Mouse (Mus musculus): ENCODE measurements around the gene Dnase2b. TPM values are rescaled to one million over a fixed set of nuclear protein-coding genes. Genes with fewer than 3 reads are reported as not detected.

Dnase2b gene
- polyA plus RNA-seq, 1 experiment from 2014 or later, result not detected

GRCm38 (mm10) chr3:146562936-146563335, 52.5 kb downstream of the Dnase2b start:
- 91% methylated on average over 7 of the region's 7 CpGs for WGBS
- H3K27ac ChIP-seq, result no peak overlapping the region
- H3K9me3 ChIP-seq, result no peaks in the 10 kb centered on the region
- H3K36me3 ChIP-seq (replicated peaks), result no peaks in the 10 kb centered on the region
- no peak overlapping the region for H3K9ac ChIP-seq
- H3K27me3 ChIP-seq (replicated peaks), result no peaks in the 10 kb centered on the region
- no peak overlapping the region for H3K4me3 ChIP-seq
- no peak for ATAC-seq (replicated peaks)
- no peak overlapping the region for H3K4me2 ChIP-seq
- H3K4me1 ChIP-seq, result peaks cover 5% of the 10 kb centered on the region

- H3K27me3 ChIP-seq (replicated peaks), result no peaks in the 10 kb centered on the region
- H3K9me3 ChIP-seq, result no peaks in the 10 kb centered on the region
- no peak overlapping the region for H3K4me3 ChIP-seq
- no peak for ATAC-seq (replicated peaks)
- no peak overlapping the region for H3K27ac ChIP-seq
- no peaks in the 10 kb centered on the region for H3K36me3 ChIP-seq (replicated peaks)
- no peak overlapping the region for H3K9ac ChIP-seq
- no peaks in the 10 kb centered on the region for H3K4me1 ChIP-seq
- no peak overlapping the region for H3K4me2 ChIP-seq
- 85% methylated on average over 6 of the region's 6 CpGs for WGBS
Observed at GRCm38 (mm10) chr3:146557507-146557906, 57.9 kb downstream of the Dnase2b start.

GRCm38 (mm10) chr3:146556567-146556966, 58.8 kb downstream of the Dnase2b start:
- ATAC-seq (replicated peaks), result no peak
- H3K4me2 ChIP-seq, result no peak overlapping the region
- 78% methylated on average over 1 of the region's 1 CpGs for WGBS

GRCm38 (mm10) chr3:146554816-146555215, 60.6 kb downstream of the Dnase2b start:
- no peak for ATAC-seq (replicated peaks)

More at GRCm38 (mm10) chr3:146556567-146556966, 58.8 kb downstream of the Dnase2b start:
- Histone ChIP-seq H3K27me3 (replicated peaks) (no peaks in the 10 kb centered on the region), H3K4me3 (no peak overlapping the region), H3K36me3 (replicated peaks) (no peaks in the 10 kb centered on the region), H3K9me3 (no peaks in the 10 kb centered on the region), H3K4me1 (no peaks in the 10 kb centered on the region), H3K9ac (no peak overlapping the region), H3K27ac (no peak overlapping the region)

GRCm38 (mm10) chr3:146543632-146544031, 71.8 kb downstream of the Dnase2b start:
- no peaks in the 10 kb centered on the region for H3K9me3 ChIP-seq
- H3K4me3 ChIP-seq, result no peak overlapping the region
- no peaks in the 10 kb centered on the region for H3K36me3 ChIP-seq (replicated peaks)
- ATAC-seq (replicated peaks), result no peak
- H3K9ac ChIP-seq, result no peak overlapping the region
- no peaks in the 10 kb centered on the region for H3K4me1 ChIP-seq
- H3K27me3 ChIP-seq (replicated peaks), result no peaks in the 10 kb centered on the region
- no peak overlapping the region for H3K27ac ChIP-seq
- WGBS, result 40% methylated on average over 1 of the region's 1 CpGs
- H3K4me2 ChIP-seq, result no peak overlapping the region

More at GRCm38 (mm10) chr3:146554816-146555215, 60.6 kb downstream of the Dnase2b start:
- no peaks in the 10 kb centered on the region for H3K9me3 ChIP-seq
- H3K9ac ChIP-seq, result no peak overlapping the region
- H3K36me3 ChIP-seq (replicated peaks), result no peaks in the 10 kb centered on the region
- 86% methylated on average over 7 of the region's 7 CpGs for WGBS
- H3K4me2 ChIP-seq, result no peak overlapping the region
- no peak overlapping the region for H3K4me3 ChIP-seq
- no peaks in the 10 kb centered on the region for H3K27me3 ChIP-seq (replicated peaks)
- H3K4me1 ChIP-seq, result no peaks in the 10 kb centered on the region
- H3K27ac ChIP-seq, result no peak overlapping the region

GRCm38 (mm10) chr3:146540521-146541273, 74.7 kb downstream of the Dnase2b start:
- no peaks in the 10 kb centered on the region for H3K4me1 ChIP-seq
- H3K27me3 ChIP-seq (replicated peaks), result no peaks in the 10 kb centered on the region
- H3K9me3 ChIP-seq, result no peaks in the 10 kb centered on the region
- H3K9ac ChIP-seq, result no peak overlapping the region
- no peak overlapping the region for H3K4me3 ChIP-seq
- WGBS, result 89% methylated on average over 4 of the region's 4 CpGs
- H3K4me2 ChIP-seq, result no peak overlapping the region
- ATAC-seq (replicated peaks), result no peak
- no peaks in the 10 kb centered on the region for H3K36me3 ChIP-seq (replicated peaks)
- no peak overlapping the region for H3K27ac ChIP-seq

DNA sequence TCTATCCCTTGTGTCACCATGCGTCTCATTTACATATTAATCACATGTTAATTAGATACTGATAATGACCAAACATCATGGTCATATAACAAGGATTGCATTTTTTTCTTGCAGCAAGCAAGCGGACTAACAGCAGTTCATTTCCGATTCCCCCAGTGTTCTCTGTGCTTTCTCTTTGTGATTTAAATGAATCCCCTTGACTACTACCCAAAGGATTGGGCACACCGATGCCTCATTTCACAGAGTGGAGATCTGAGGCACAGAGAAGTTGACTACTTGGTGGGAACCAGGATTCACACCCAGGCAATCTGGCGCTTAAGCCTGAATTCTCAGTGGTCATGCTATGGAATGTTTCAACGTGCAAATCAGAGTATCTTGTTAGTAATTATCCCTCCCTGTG, 80.4 kb downstream of the Dnase2b start:
- ATAC-seq (replicated peaks), result no peak
- H3K4me1 ChIP-seq, result no peaks in the 10 kb centered on the region
- H3K27me3 ChIP-seq (replicated peaks), result no peaks in the 10 kb centered on the region
- no peak overlapping the region for H3K4me3 ChIP-seq
- no peaks in the 10 kb centered on the region for H3K36me3 ChIP-seq (replicated peaks)
- H3K4me2 ChIP-seq, result no peak overlapping the region
- no peak overlapping the region for H3K27ac ChIP-seq
- no peaks in the 10 kb centered on the region for H3K9me3 ChIP-seq
- 53% methylated on average over 6 of the region's 6 CpGs for WGBS
- no peak overlapping the region for H3K9ac ChIP-seq

Other genes with a start within 250 kb of the Dnase2b start
- 15.3 and 16.6 TPM in 2 replicates for gene Ssx2ip, start 211.0 kb downstream of the Dnase2b start, polyA plus RNA-seq (2015; fragmentation: Nextera tagmentation; extraction: Ambion mirVana)
- gene Ctbs, start 165.8 kb downstream of the Dnase2b start, polyA plus RNA-seq (2015; fragmentation: Nextera tagmentation; extraction: Ambion mirVana), result 3.9 TPM in 2 replicates
- gene Spata1, start 115.8 kb downstream of the Dnase2b start, polyA plus RNA-seq (2015; fragmentation: Nextera tagmentation; extraction: Ambion mirVana), result 4.2 and 5.5 TPM in 2 replicates
- gene Gng5, start 115.8 kb downstream of the Dnase2b start, polyA plus RNA-seq (2015; fragmentation: Nextera tagmentation; extraction: Ambion mirVana), result 289 and 293 TPM in 2 replicates
- 38.6 and 39.5 TPM in 2 replicates for gene Rpf1, start 94.2 kb downstream of the Dnase2b start, polyA plus RNA-seq (2015; fragmentation: Nextera tagmentation; extraction: Ambion mirVana)
- gene Uox, start 45.2 kb downstream of the Dnase2b start, polyA plus RNA-seq (2015; fragmentation: Nextera tagmentation; extraction: Ambion mirVana), result 0.09 TPM in 1 of 2 replicates, not detected in the other
- gene 4930503B20Rik, start 35.7 kb upstream of the Dnase2b start, polyA plus RNA-seq (2015; fragmentation: Nextera tagmentation; extraction: Ambion mirVana), result not detected in 2 replicates
- gene Samd13, start 70.0 kb upstream of the Dnase2b start, polyA plus RNA-seq (2015; fragmentation: Nextera tagmentation; extraction: Ambion mirVana), result 0.22 and 0.31 TPM in 2 replicates
- 188 and 194 TPM in 2 replicates for gene Prkacb, start 197.4 kb upstream of the Dnase2b start, polyA plus RNA-seq (2015; fragmentation: Nextera tagmentation; extraction: Ambion mirVana)
- 7.3 and 7.8 TPM in 2 replicates for gene Ttll7, start 236.8 kb upstream of the Dnase2b start, polyA plus RNA-seq (2015; fragmentation: Nextera tagmentation; extraction: Ambion mirVana)

Measured in midbrain, embryonic 15.5 days (tissue).